Mouse (Mus musculus) heart, embryonic 11.5 days (tissue): Measurements from ENCODE around the gene Kiss1r. TPM values are rescaled to one million over a fixed set of nuclear protein-coding genes. Genes with fewer than 3 reads are reported as not detected.

Experiments used
- ATAC-seq: fragments of 200-750 bp; cut with Nextera tagmentation; replicated peaks from 2 replicates; pipeline ENCODE4 v1.8.0; 2017; ENCODE audit warnings: moderate library complexity; ENCODE audit not compliant: insufficient number of reproducible peaks, low FRiP score, low TSS enrichment
- H3K27ac ChIP-seq: fragments of 300-500 bp; sonication (generic); 2 replicates; pipeline ENCODE4 v1.5.1; 2014; ENCODE audit warnings: mild to moderate bottlenecking, low read depth, low read length
- H3K27me3 ChIP-seq: fragments of 300-500 bp; sonication (generic); 2 replicates; pipeline ENCODE4 v1.6.1; 2014; ENCODE audit warnings: mild to moderate bottlenecking, low read length, mixed read lengths; ENCODE audit not compliant: control insufficient read depth, insufficient read depth
- H3K36me3 ChIP-seq: fragments of 300-500 bp; sonication (generic); 2 replicates; pipeline ENCODE4 v1.6.1; 2014; ENCODE audit warnings: mild to moderate bottlenecking, low read length, moderate library complexity, mixed read lengths; ENCODE audit not compliant: control insufficient read depth, insufficient read depth
- H3K4me1 ChIP-seq: fragments of 300-500 bp; sonication (generic); 2 replicates; pipeline ENCODE4 v1.6.1; 2014; ENCODE audit warnings: low read length; ENCODE audit not compliant: control insufficient read depth, insufficient read depth
- H3K4me2 ChIP-seq: fragments of 300-500 bp; sonication (generic); 2 replicates; pipeline ENCODE4 v1.6.1; 2014; ENCODE audit warnings: mild to moderate bottlenecking, moderate library complexity
- H3K4me3 ChIP-seq: fragments of 300-500 bp; sonication (generic); 2 replicates; pipeline ENCODE4 v1.5.1; 2014; ENCODE audit warnings: low read depth, low read length
- H3K9ac ChIP-seq: fragments of 300-500 bp; sonication (generic); 2 replicates; pipeline ENCODE4 v1.6.1; 2014; ENCODE audit warnings: mild to moderate bottlenecking, low read depth, low read length, moderate library complexity
- H3K9me3 ChIP-seq: fragments of 300-500 bp; sonication (generic); replicated peaks from 2 replicates; pipeline ENCODE4 v1.6.1; 2016; ENCODE audit warnings: low read length; ENCODE audit not compliant: control insufficient read depth
- WGBS: fragments of 180-500 bp; shearing (Covaris S2); extraction: QIAGEN DNeasy Blood & Tissue Kit; methylation state at CpG from one replicate; pipeline ENCODE4 v1.1.7; 2014; ENCODE audit not compliant: insufficient replicate concordance; 5-methylcytosine and 5-hydroxymethylcytosine counted together
- polyA plus RNA-seq: library from polyadenylated mRNA; unstranded; fragments of >200 nt; fragmentation: Nextera tagmentation; extraction: Ambion mirVana; gene quantifications from 2 replicates; pipeline ENCODE4 v1.2.1, GENCODE M21; 2014

Kiss1r gene
- polyA plus RNA-seq, 1 experiment from 2014 or later = 0.31 TPM

GRCm38 (mm10) chr10:79931797-79932196 is 15.0 kb downstream of the Kiss1r start:
- no peak for ATAC-seq
- no peaks in the 10 kb centered on the region for H3K27me3 ChIP-seq
- H3K4me3 ChIP-seq = no peak overlapping the region
- WGBS = 80% methylated on average over 9 of the region's 9 CpGs
- H3K27ac ChIP-seq = no peak overlapping the region
- peaks cover 16% of the 10 kb centered on the region for H3K36me3 ChIP-seq
- H3K9ac ChIP-seq = peak overlapping the region; percentile 52; the same call in 1 of the 2 replicates
- H3K4me2 ChIP-seq = no peak overlapping the region
- peaks cover 62% of the 10 kb centered on the region for H3K4me1 ChIP-seq
- no peaks in the 10 kb centered on the region for H3K9me3 ChIP-seq

GRCm38 (mm10) chr10:79932736-79933135 is 16.0 kb downstream of the Kiss1r start:
- H3K27ac ChIP-seq = peak overlapping the region; percentile 71
- 0 out of 2 replicates have a peak overlapping the region, but pooled peaks have one; percentile 15 for H3K4me3 ChIP-seq
- ATAC-seq = no peak
- no peaks in the 10 kb centered on the region for H3K9me3 ChIP-seq
- peak overlapping the region; percentile 35 for H3K4me2 ChIP-seq
- peaks cover 19% of the 10 kb centered on the region for H3K36me3 ChIP-seq
- H3K9ac ChIP-seq = peak overlapping the region; percentile 52; the same call in 1 of the 2 replicates
- H3K4me1 ChIP-seq = peaks cover 71% of the 10 kb centered on the region
- 12% methylated on average over 8 of the region's 8 CpGs for WGBS
- H3K27me3 ChIP-seq = no peaks in the 10 kb centered on the region

GRCm38 (mm10) chr10:79933145-79933679 is 16.4 kb downstream of the Kiss1r start:
- Histone ChIP-seq H3K27ac (peak overlapping the region; percentile 71), H3K4me2 (peak overlapping the region; percentile 35)

GRCm38 (mm10) chr10:79933861-79934260 is 17.1 kb downstream of the Kiss1r start:
- Histone ChIP-seq H3K27me3 (no peaks in the 10 kb centered on the region), H3K4me3 (no peak overlapping the region), H3K4me2 (no peak overlapping the region), H3K9me3 (no peaks in the 10 kb centered on the region), H3K36me3 (peaks cover 23% of the 10 kb centered on the region), H3K27ac (peak overlapping the region; percentile 41; the same call in 1 of the 2 replicates), H3K9ac (no peak overlapping the region), H3K4me1 (peaks cover 77% of the 10 kb centered on the region)
- WGBS = 83% methylated on average over 6 of the region's 6 CpGs
- ATAC-seq = no peak

More at GRCm38 (mm10) chr10:79933145-79933679, 16.4 kb downstream of the Kiss1r start:
- peak overlapping the region; percentile 5; the same call in 1 of the 2 replicates for H3K4me3 ChIP-seq
- H3K4me1 ChIP-seq = peaks cover 75% of the 10 kb centered on the region
- H3K9ac ChIP-seq = peak overlapping the region; percentile 52; the same call in 1 of the 2 replicates
- H3K9me3 ChIP-seq = no peaks in the 10 kb centered on the region
- 61% methylated on average over 9 of the region's 9 CpGs for WGBS
- peaks cover 23% of the 10 kb centered on the region for H3K36me3 ChIP-seq
- ATAC-seq = no peak
- no peaks in the 10 kb centered on the region for H3K27me3 ChIP-seq

- peak; percentile 37 for ATAC-seq
- H3K36me3 ChIP-seq = peaks cover 23% of the 10 kb centered on the region
- H3K9ac ChIP-seq = peak overlapping the region; percentile 34; the same call in 1 of the 2 replicates
- no peak overlapping the region for H3K4me3 ChIP-seq
- H3K27me3 ChIP-seq = no peaks in the 10 kb centered on the region
- no peak overlapping the region for H3K4me2 ChIP-seq
- peaks cover 72% of the 10 kb centered on the region for H3K4me1 ChIP-seq
- 65% methylated on average over 13 of the region's 13 CpGs for WGBS
- H3K27ac ChIP-seq = 0 out of 2 replicates have a peak overlapping the region, but pooled peaks have one; percentile 41
- H3K9me3 ChIP-seq = no peaks in the 10 kb centered on the region
Observed at GRCm38 (mm10) chr10:79934272-79934721, 17.5 kb downstream of the Kiss1r start.

- H3K27ac ChIP-seq = no peak overlapping the region
- peaks cover 23% of the 10 kb centered on the region for H3K36me3 ChIP-seq
- H3K9me3 ChIP-seq = no peaks in the 10 kb centered on the region
- no peaks in the 10 kb centered on the region for H3K27me3 ChIP-seq
- 0 out of 2 replicates have a peak overlapping the region, but pooled peaks have one; percentile 34 for H3K9ac ChIP-seq
- WGBS = 90% methylated on average over 16 of the region's 16 CpGs
- no peak overlapping the region for H3K4me2 ChIP-seq
- ATAC-seq = no peak
- no peak overlapping the region for H3K4me3 ChIP-seq
- H3K4me1 ChIP-seq = peaks cover 69% of the 10 kb centered on the region
Observed at GRCm38 (mm10) chr10:79934794-79935569, 18.2 kb downstream of the Kiss1r start.

- WGBS = 62% methylated on average over 10 of the region's 10 CpGs
- peaks cover 21% of the 10 kb centered on the region for H3K36me3 ChIP-seq
- no peaks in the 10 kb centered on the region for H3K9me3 ChIP-seq
- H3K9ac ChIP-seq = no peak overlapping the region; the same call in 1 of the 2 replicates
- peaks cover 81% of the 10 kb centered on the region for H3K4me1 ChIP-seq
- peak overlapping the region; percentile 58; the same call in 1 of the 2 replicates for H3K27ac ChIP-seq
- no peaks in the 10 kb centered on the region for H3K27me3 ChIP-seq
- ATAC-seq = no peak
- H3K4me3 ChIP-seq = no peak overlapping the region
- H3K4me2 ChIP-seq = no peak overlapping the region
Observed at GRCm38 (mm10) chr10:79936284-79936910, 19.6 kb downstream of the Kiss1r start.

GRCm38 (mm10) chr10:79936911-79937441 is 20.2 kb downstream of the Kiss1r start:
- Histone ChIP-seq H3K9ac (no peak overlapping the region), H3K4me2 (peak overlapping the region; percentile 41), H3K4me3 (no peak overlapping the region), H3K4me1 (peaks cover 76% of the 10 kb centered on the region), H3K36me3 (peaks cover 22% of the 10 kb centered on the region), H3K27ac (peak overlapping the region; percentile 58; the same call in 1 of the 2 replicates), H3K9me3 (no peaks in the 10 kb centered on the region), H3K27me3 (no peaks in the 10 kb centered on the region)
- WGBS = 65% methylated on average over 27 of the region's 27 CpGs
- no peak for ATAC-seq
